Mouse (Mus musculus) liver, adult 2 months (tissue): Measurements from ENCODE around the gene Mest. TPM values are rescaled to one million over a fixed set of nuclear protein-coding genes. Genes with fewer than 3 reads are reported as not detected.

Experiments used
- DNase-seq: peaks from one replicate; pipeline ENCODE4 v3.0.0-alpha.2; 2011; ENCODE audit warnings: low read depth, low spot score; ENCODE audit errors: extremely low read depth
- H3K27ac ChIP-seq: fragments of 200-500 bp; replicated peaks from 2 replicates; pipeline ENCODE4 v1.5.1; 2012; ENCODE audit warnings: low read depth, mild to moderate bottlenecking, control low read depth, inconsistent platforms, low read length; ENCODE audit not compliant: insufficient read depth
- H3K27me3 ChIP-seq: fragments of 200-500 bp; 2 replicates; pipeline ENCODE4 v1.6.1; 2012; ENCODE audit warnings: mild to moderate bottlenecking, moderate library complexity, low read length, inconsistent platforms; ENCODE audit not compliant: control insufficient read depth, insufficient read depth
- H3K36me3 ChIP-seq: fragments of 200-500 bp; 2 replicates; pipeline ENCODE4 v1.6.1; 2012; ENCODE audit warnings: low read length, inconsistent platforms; ENCODE audit not compliant: control insufficient read depth, insufficient read depth
- H3K4me1 ChIP-seq: fragments of 200-500 bp; 2 replicates; pipeline ENCODE4 v1.6.1; 2011; ENCODE audit warnings: low read length; ENCODE audit not compliant: control insufficient read depth, insufficient read depth
- H3K4me3 ChIP-seq: fragments of 200-500 bp; 2 replicates; pipeline ENCODE4 v1.5.1; 2011; ENCODE audit warnings: low read depth, mild to moderate bottlenecking, control low read depth, low read length, moderate library complexity; ENCODE audit not compliant: insufficient read depth
- H3K79me2 ChIP-seq: fragments of 200-500 bp; 2 replicates; pipeline ENCODE4 v1.6.1; 2012; ENCODE audit warnings: inconsistent platforms, mild to moderate bottlenecking, low read length, moderate library complexity; ENCODE audit not compliant: control insufficient read depth, insufficient read depth
- H3K9ac ChIP-seq: fragments of 200-500 bp; 2 replicates; pipeline ENCODE4 v1.6.1; 2012; ENCODE audit warnings: low read depth, mild to moderate bottlenecking, control low read depth, inconsistent platforms, low read length
- CTCF ChIP-seq: fragments of 200-500 bp; IDR thresholded peaks from 2 replicates; pipeline ENCODE4 v1.5.1; 2011; ENCODE audit warnings: low read depth, low read length, control low read depth
- POLR2A ChIP-seq: fragments of 200-500 bp; IDR thresholded peaks from 2 replicates; pipeline ENCODE4 v1.6.1; 2011; ENCODE audit warnings: low read length, control low read depth; ENCODE audit not compliant: insufficient read depth; ENCODE audit errors: extremely low read depth
- WGBS: fragments of 180-500 bp; shearing (Covaris S2); methylation state at CpG from one replicate; pipeline ENCODE4 v1.1.7; 2018; 5-methylcytosine and 5-hydroxymethylcytosine counted together
- polyA plus RNA-seq: library from polyadenylated mRNA; depleted of rRNA; stranded (reverse); fragments of >200 nt; gene quantifications from 2 replicates; pipeline ENCODE4 v1.2.3, GENCODE M21; 2012
- total RNA-seq: library from RNA; depleted of rRNA; stranded (reverse); fragments of >200 nt; gene quantifications from 2 replicates; pipeline ENCODE4 v1.2.3, GENCODE M21; 2014

Mest gene
- total and polyA plus RNA-seq, 2 experiments, result 1.9 to 7.1 TPM

DNA sequence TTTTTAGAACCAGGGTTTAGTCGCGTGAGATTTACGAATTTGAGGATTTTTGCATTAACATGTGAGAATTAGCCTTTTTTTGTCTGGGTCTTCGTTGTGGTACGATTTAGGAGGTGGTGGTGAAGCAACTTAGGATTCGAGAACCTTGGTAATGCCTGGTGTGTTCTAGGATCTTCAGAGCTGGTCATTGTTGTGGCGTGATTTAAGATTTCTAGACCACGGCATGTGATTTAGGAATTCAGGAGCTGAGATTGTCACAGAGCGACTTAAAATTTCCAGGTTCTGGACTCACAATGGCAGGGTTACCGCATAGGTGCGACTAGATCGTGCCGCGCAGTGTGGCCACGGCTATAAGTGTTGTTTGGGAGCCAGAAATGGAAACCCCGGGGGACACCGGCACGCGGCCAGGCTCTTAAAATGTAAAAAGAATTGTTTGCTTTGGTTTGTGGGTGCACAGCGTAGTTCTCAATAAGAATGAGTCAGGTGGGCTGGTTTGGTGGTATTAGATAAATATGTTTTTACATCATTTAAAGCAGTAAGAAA, 15.2 kb downstream of the Mest start:
- H3K9ac ChIP-seq, result no peak overlapping the region; the same call in 1 of the 2 replicates
- H3K4me1 ChIP-seq, result no peaks in the 10 kb centered on the region
- no peaks in the 10 kb centered on the region for H3K79me2 ChIP-seq
- 0 out of 2 replicates have a peak, but pooled peaks cover 2% of the 10 kb centered on the region for H3K36me3 ChIP-seq
- no peak overlapping the region for H3K27ac ChIP-seq
- H3K4me3 ChIP-seq, result peak overlapping the region; percentile 69
- H3K27me3 ChIP-seq, result peaks cover 11% of the 10 kb centered on the region
- WGBS, result 55% methylated on average over 20 of the region's 20 CpGs
- DNase-seq, result no peak
- TF ChIP-seq CTCF, result no peak
- no peak for TF ChIP-seq POLR2A

DNA sequence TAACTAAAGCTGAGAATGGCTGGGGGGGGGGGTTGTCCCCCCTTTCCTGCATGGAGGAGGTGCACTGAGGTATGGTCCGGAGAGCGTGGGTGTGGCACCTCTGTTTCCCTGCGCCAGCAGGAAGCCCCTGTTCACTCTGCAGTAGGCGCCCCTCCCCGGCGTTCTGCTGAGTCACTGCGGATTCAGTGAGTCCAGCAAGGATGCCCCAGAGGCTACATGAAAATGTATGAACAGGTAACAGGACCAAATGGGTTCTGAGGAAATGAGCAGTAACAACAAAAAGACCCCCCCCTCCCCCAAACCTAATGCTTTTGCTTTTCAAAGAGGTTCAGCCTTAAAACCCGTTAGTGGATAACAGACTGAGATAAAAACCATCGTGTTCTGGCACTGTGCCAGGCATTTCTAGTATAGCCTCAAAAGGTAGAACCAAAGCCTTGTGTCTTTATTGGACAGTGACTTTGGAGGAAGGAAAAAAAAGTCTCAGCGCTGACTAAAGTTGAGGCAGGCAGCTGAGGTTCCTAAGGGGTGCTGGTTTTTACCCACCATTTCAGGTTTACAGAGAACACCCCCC, 15.9 kb downstream of the Mest start:
- TF ChIP-seq CTCF, result no peak
- TF ChIP-seq POLR2A, result no peak
- H3K4me3 ChIP-seq, result no peak overlapping the region
- H3K4me1 ChIP-seq, result no peaks in the 10 kb centered on the region
- H3K9ac ChIP-seq, result no peak overlapping the region
- 51% methylated on average over 10 of the region's 10 CpGs for WGBS
- peaks cover 11% of the 10 kb centered on the region for H3K27me3 ChIP-seq
- no peak overlapping the region for H3K27ac ChIP-seq
- no peak for DNase-seq
- no peaks in the 10 kb centered on the region for H3K79me2 ChIP-seq
- H3K36me3 ChIP-seq, result peaks cover 5% of the 10 kb centered on the region; the same call in 1 of the 2 replicates

DNA sequence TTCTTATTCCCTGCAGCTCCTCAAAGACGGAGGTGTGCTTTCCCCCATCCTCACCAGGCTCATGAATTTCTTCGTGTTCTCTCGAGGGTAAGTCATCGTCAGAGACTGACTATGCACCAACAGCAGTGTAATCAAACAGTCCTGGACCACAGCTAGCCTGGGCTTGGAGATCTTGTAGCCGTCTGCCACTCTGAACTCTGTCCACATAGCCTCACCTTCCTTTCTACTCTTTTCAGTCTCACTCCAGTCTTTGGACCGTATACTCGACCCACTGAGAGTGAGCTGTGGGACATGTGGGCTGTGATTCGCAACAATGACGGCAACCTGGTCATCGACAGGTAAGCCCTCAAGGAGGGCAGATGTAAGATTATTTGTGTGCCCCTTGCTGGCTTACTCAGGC, 21.5 kb downstream of the Mest start:
- no peak for DNase-seq
- no peak for TF ChIP-seq CTCF
- TF ChIP-seq POLR2A, result no peak
- H3K9ac ChIP-seq, result no peak overlapping the region
- H3K4me3 ChIP-seq, result no peak overlapping the region
- no peaks in the 10 kb centered on the region for H3K79me2 ChIP-seq
- no peak overlapping the region for H3K27ac ChIP-seq
- H3K4me1 ChIP-seq, result no peaks in the 10 kb centered on the region
- H3K27me3 ChIP-seq, result no peaks in the 10 kb centered on the region
- peaks cover 31% of the 10 kb centered on the region for H3K36me3 ChIP-seq
- WGBS, result 89% methylated on average over 10 of the region's 10 CpGs

DNA sequence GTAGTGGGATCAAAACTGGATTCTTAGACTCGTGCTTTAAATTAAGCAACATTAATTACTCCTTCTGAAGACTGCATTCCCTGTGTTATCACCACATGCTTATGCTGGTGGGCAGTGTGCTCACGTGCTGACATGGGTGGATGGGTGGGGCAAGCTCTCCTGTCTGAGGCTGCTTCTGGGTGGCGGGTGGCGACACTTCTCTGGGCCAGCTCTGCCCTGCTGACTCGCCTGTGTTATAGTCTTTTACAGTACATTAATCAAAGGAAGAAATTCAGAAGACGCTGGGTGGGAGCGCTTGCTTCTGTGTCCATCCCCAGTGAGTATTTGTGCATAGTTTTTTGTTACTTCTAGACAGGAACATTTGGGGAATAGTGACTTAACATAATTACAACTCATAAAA, 22.2 kb downstream of the Mest start:
- H3K4me1 ChIP-seq, result no peaks in the 10 kb centered on the region
- no peaks in the 10 kb centered on the region for H3K27me3 ChIP-seq
- H3K4me3 ChIP-seq, result no peak overlapping the region
- no peak overlapping the region for H3K27ac ChIP-seq
- H3K79me2 ChIP-seq, result no peaks in the 10 kb centered on the region
- peaks cover 35% of the 10 kb centered on the region for H3K36me3 ChIP-seq
- no peak for DNase-seq
- WGBS, result 87% methylated on average over 7 of the region's 7 CpGs
- TF ChIP-seq POLR2A, result no peak
- no peak for TF ChIP-seq CTCF
- H3K9ac ChIP-seq, result no peak overlapping the region

DNA sequence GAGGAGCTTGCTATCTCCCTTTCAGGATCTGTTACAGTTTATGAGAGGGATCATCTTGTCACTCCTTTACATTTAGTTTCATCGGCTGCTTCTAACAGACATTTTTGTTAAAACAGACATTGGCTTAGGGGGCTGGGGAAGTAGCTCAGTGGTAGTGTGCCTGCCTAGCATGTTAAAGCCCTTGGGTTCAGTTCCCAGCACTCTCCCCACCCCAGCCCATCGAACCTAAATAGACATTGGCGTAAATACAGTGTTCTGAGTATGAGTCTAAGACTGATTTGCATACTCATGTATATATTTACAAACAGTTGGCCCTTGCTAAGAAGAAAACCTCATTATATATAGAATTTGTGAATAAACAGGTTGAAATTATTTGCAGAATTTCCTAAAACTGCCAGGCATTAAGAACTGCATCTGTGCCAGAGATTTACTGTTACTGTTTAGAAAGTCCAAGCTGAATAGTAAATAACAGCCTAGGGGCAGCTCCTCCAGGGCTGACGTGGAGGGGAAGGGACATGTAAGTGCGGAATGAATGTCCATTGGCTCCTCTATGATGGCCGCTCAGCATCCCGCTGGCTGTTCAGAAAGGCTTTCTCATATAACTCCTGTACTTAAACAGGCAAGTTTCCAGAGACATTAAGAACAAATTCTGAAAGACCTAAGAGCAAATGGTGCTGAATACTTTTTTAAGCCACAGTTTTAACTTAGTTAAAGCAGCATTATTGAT, 24.4 kb downstream of the Mest start:
- Histone ChIP-seq H3K27ac (no peak overlapping the region), H3K4me3 (no peak overlapping the region), H3K9ac (no peak overlapping the region), H3K4me1 (no peaks in the 10 kb centered on the region), H3K79me2 (no peaks in the 10 kb centered on the region), H3K27me3 (no peaks in the 10 kb centered on the region), H3K36me3 (peaks cover 35% of the 10 kb centered on the region)
- DNase-seq, result no peak
- TF ChIP-seq CTCF (no peak), POLR2A (no peak)
- 93% methylated on average over 7 of the region's 7 CpGs for WGBS
